Mouse (Mus musculus) ovary, postnatal 14 days (tissue): ENCODE measurements at regions not wholly inside any gene's neighbourhood (a gene's known extent, or its start where the extent isn't known, plus 50 kb on each side); places are given as distances from the start of the nearest gene placed in this dataset.

Source experiments
- DNase-seq: peaks from one replicate; pipeline ENCODE4 v3.0.0; 2022; ENCODE audit warnings: low spot score

- DNase-seq = no peak
Observed at GRCm38 (mm10) chr8:11981458-11981857, 141.2 kb downstream of the Tex29 start.

- no peak for DNase-seq
Observed at GRCm38 (mm10) chr8:11990024-11990423, 149.8 kb downstream of the Tex29 start.

DNA sequence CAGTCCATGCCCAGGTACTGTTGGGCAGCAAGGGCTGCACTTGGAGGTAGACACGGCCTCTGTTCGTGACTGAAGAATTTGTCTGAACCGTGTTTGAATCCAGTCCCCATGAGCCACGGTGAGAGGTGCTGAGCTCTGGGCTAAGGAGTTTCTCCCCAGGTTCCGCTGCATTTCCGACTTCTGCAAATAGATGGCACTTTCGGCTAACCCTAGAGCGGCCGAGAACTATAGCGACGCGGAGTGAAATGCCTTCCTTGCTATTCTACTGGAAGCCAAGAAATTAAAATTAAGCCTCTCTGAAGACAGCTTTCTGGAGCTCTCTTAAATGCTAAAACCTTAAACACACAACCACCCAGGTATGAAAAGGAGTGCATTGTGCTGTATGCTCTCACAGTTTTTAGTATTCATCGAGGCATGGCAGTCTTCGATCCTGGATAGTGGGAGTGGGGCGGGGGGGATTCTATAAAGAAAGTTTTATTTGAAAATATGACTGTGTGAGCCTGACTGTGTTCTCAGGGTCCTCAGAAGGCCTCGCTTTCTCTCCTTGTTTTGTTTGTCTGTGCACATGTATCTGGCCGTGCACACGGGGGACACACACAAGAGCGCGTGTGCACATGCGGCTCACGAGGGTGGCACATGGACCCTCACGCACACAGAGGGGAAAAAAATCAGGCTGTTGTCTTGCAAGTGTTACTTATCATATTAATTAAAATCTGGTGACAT is 159.6 kb downstream of the Tex29 start:
- DNase-seq = peak; percentile 57

DNA sequence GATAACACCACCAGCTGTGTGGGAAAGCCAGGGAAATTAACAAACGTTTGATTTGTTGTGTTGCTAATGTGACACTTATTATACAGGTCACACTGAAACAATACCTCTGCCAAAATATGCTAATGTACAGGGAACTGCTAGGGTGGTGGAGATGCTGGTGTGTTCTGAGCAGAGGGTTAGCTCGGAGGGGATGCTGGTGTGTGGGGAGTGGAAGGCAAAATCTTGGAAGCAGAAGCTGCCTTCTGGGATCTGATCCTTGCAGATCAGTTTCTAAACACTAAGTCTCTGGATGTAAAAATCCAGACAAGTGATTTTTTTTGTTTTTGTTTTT is 160.2 kb downstream of the Tex29 start:
- no peak for DNase-seq

- DNase-seq = no peak
Observed at GRCm38 (mm10) chr8:12004241-12004640, 164.0 kb downstream of the Tex29 start.

GRCm38 (mm10) chr8:12012769-12013168 is 172.5 kb downstream of the Tex29 start:
- no peak for DNase-seq

DNA sequence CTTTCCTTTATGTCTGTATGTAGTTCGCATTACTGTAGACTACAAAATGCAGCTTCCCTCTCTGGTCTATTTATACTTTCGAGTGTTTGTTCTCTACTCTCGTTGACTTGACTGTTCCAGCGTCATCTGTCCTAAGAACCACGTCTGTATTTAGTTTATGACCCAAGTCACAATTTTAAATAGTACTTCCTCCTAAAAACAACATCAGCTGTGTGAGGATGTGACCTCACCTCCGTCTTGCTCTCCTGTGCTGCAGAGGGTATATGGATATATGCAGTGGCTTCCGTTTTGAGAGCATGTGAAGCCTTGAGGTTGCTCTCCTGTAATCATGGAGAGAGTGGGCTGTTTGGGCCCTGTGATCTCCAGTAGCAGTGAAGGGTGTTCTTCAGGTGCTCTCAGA is 177.5 kb downstream of the Tex29 start:
- DNase-seq = no peak

GRCm38 (mm10) chr8:12019272-12019671 is 179.0 kb downstream of the Tex29 start:
- no peak for DNase-seq

DNA sequence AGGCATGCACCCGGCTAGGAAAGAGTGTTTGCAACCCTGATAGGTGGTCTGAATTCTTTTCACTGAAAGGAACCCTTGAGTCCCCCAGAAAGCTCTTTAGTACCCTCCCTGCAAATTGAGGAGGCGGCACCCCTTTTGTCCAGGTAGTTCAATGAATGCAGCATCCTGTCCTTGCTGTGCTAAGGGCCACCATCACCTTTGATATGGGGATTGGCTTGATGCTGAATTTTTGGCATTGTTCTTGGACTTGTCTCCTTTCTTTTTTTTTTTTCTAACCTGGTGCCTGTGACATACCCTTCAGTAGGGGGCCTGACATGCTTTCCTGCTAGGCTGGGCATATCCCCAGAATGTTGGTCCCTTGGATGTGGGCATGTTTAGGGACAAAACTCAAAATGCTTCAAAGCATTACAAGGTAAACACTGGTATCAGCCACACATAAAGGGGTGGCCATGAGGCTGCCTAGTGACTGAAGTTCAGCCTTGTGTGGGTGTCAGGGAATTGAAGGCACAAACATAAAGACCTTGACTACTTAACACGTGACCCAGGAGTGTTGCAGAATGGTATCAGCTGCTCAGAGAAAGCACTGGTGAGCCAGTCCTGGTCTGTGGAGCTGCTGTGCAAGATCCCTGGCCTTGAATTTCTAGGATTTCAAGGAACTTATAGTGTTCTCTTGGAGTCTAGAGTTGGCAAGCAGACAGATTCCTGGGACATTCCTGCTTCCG is 183.6 kb downstream of the Tex29 start:
- DNase-seq = no peak

DNA sequence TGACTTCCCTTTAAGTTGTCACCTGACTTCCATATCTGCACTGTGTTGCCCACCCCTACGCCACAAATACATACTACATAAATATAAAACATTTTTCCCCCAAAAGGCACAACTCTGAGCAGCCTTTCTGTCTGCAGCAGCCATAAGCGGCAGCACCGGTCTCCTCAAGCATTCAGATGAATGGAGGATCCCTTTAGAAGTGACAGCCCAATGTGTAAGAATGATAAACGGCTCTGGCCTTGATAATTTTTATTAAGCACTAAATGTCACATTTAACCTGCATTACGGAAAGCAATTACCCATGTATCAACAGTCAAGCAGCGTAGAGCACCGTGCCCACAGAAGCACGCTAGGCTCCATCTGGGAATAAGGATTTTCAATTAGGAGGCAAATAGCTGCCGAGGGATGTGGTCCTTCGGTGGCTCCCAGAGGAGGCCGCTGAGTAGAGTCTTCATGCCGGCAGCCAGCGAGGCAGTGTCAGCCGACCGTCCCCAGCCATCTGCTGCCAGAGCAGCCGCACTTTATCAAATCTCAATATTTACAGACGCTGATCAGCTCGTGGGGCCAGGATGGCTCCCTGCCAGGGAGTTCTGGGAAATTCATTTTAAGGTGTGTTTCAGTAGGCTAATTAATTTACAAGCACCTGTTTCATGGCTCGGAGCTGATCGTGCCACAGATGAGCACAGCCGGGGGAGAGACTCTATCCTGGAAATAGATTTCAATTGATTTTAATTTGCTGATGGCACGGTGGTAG is 190.3 kb downstream of the Tex29 start:
- DNase-seq = no peak

GRCm38 (mm10) chr8:12031796-12032195 is 191.5 kb downstream of the Tex29 start:
- no peak for DNase-seq

DNA sequence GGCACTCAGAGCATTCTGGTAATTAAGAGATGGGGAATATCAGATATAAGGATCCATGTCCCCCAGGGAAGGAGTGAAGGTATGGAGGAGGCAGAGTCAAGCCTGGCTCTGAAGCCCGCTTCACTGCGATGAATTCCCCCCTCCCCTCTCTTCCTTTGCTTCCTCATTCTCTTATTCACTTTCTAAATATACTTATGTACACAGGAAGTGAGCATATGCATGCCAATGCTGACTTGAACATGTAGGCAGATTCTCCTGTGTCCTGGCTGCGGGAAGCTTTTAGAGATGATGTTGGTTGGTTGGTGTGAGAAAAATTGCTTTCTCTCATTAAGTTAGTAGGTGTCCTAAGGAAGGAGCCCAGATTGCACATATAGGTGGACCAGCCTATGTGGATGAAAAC is 192.1 kb downstream of the Tex29 start:
- no peak for DNase-seq

DNA sequence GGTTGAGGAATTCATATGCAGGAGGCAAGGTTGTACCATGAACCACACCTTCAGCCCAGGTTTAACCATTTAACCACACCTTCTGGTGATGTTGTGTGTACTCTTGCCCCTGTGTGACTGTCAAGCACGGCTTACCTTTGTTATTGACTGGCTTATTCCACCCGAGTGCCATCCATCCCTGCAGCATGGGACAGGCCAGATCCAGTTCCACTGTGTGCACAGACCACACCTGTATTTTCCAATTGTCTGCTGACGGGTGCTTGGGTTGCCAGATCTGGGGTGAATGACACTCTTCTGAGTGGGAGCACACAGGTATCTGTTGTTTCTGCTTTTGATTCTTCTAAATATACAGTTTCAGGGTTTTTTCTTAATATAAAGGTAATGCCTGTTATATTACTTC is 196.1 kb downstream of the Tex29 start:
- no peak for DNase-seq

GRCm38 (mm10) chr8:12040924-12041323 is 200.7 kb downstream of the Tex29 start:
- no peak for DNase-seq

DNA sequence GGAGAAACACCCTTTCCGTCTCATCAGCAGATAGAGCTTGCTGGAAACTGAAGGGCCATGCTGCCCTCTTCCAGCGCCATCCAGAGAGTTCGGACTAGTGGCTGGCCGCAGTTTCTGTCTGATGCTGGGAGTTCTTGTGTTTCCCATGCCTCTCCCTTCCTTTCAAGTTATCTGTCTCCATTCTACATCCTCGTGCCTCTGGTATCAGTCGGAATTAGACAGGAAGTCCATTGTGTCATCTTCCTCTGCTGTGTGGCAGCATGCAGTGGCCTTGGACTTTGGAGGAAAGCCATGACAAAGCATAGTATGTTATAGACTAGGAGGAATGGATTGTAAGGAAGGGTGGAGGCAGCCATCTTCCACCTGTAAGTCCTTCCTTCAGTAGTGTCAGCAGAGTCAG is 201.4 kb downstream of the Tex29 start:
- DNase-seq = no peak

- no peak for DNase-seq
Observed at GRCm38 (mm10) chr8:12050841-12051240, 210.6 kb downstream of the Tex29 start.

DNA sequence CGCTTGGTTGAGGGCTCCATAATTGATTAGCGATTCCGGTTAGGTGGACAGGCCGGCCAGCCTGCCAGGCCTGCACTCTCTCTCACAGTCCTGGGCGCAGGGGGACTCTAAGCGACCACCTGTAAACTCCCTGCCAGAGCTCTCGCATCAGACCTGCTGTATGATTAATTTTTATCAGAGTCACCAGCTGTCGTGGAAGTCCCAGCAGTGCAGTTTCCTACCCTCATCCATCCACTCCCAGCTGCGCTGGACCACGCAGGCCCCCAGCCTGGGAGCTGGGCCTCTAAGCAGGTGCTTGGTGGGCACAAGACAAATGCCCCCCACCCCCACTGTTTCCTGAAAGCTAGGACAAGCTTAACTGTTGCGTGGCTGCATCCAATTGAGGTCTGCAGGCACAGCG is 211.1 kb downstream of the Tex29 start:
- DNase-seq = no peak

- no peak for DNase-seq
Observed at GRCm38 (mm10) chr8:12055931-12056330, 215.7 kb downstream of the Tex29 start.

GRCm38 (mm10) chr8:12061237-12061636 is 217.4 kb upstream of the A230072I06Rik start:
- DNase-seq = no peak

- DNase-seq = no peak
Observed at GRCm38 (mm10) chr8:12062710-12063109, 215.9 kb upstream of the A230072I06Rik start.

DNA sequence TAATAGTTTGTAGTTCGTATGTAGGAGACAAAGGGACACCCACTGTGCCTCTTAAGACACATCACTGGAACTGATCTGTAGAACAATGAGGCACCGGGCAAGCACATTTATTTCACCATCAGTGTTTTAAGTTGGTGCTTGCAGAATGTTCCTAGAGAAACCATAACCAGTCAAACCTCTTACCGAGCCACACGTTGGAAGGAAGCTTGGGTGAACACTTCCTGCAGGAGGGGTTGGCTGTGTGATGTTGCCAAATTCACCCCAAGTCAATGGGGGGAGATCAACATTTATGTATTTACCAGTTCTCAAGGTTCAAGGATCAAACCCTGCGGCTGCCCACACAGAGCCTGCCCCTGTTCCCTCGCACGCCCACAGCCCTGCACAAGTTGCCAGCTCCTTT is 214.0 kb upstream of the A230072I06Rik start:
- no peak for DNase-seq

GRCm38 (mm10) chr8:12066454-12066853 is 212.2 kb upstream of the A230072I06Rik start:
- no peak for DNase-seq

- DNase-seq = no peak
Observed at GRCm38 (mm10) chr8:12073311-12073999, 205.2 kb upstream of the A230072I06Rik start.
